Mouse (Mus musculus) midbrain, postnatal 0 days (tissue): ENCODE data around the gene Mfsd13b. TPM values are rescaled to one million over a fixed set of nuclear protein-coding genes. Genes with fewer than 3 reads are reported as not detected.

Experiments used
- ATAC-seq: fragments of 200-750 bp; cut with Nextera tagmentation; 2 replicates; pipeline ENCODE4 v1.8.0; 2017; ENCODE audit warnings: moderate number of reproducible peaks, mild to moderate bottlenecking, moderate TSS enrichment, moderate library complexity; ENCODE audit not compliant: low FRiP score
- DNase-seq: peaks from one replicate; pipeline ENCODE4 v3.0.0-alpha.2; 2015; ENCODE audit warnings: low spot score
- H3K27ac ChIP-seq: fragments of 300-500 bp; sonication (generic); 2 replicates; pipeline ENCODE4 v1.5.1; 2014; ENCODE audit warnings: low read depth, mild to moderate bottlenecking, low read length, mixed read lengths
- H3K27me3 ChIP-seq: fragments of 300-500 bp; sonication (generic); 2 replicates; pipeline ENCODE4 v1.6.1; 2014; ENCODE audit warnings: low read length, control low read depth, mixed read lengths; ENCODE audit not compliant: insufficient read depth
- H3K36me3 ChIP-seq: fragments of 300-500 bp; sonication (generic); 2 replicates; pipeline ENCODE4 v1.6.1; 2014; ENCODE audit warnings: low read length, control low read depth, mixed read lengths; ENCODE audit not compliant: insufficient read depth
- H3K4me1 ChIP-seq: fragments of 300-500 bp; sonication (generic); 2 replicates; pipeline ENCODE4 v1.6.1; 2014; ENCODE audit warnings: mild to moderate bottlenecking, control low read depth, antibody characterized with exemption, low read length, mixed read lengths; ENCODE audit not compliant: insufficient read depth
- H3K4me2 ChIP-seq: fragments of 300-500 bp; sonication (generic); 2 replicates; pipeline ENCODE4 v1.6.1; 2014; ENCODE audit warnings: low read depth, mild to moderate bottlenecking, low read length, mixed read lengths; ENCODE audit not compliant: poor library complexity, severe bottlenecking
- H3K4me3 ChIP-seq: fragments of 300-500 bp; sonication (generic); 2 replicates; pipeline ENCODE4 v1.5.1; 2014; ENCODE audit warnings: low read depth, mild to moderate bottlenecking, low read length, moderate library complexity
- H3K9ac ChIP-seq: fragments of 300-500 bp; sonication (generic); replicated peaks from 2 replicates; pipeline ENCODE4 v1.6.1; 2014; ENCODE audit warnings: mild to moderate bottlenecking, low read length, moderate library complexity, mixed read lengths; ENCODE audit not compliant: poor library complexity, severe bottlenecking
- H3K9me3 ChIP-seq: fragments of 300-500 bp; sonication (generic); 2 replicates; pipeline ENCODE4 v1.6.1; 2016; ENCODE audit warnings: low read length, control low read depth
- CTCF ChIP-seq: IDR thresholded peaks from 2 replicates; pipeline ENCODE4 v1.5.1; 2016; ENCODE audit warnings: antibody characterized with exemption, mild to moderate bottlenecking
- WGBS: fragments of 180-500 bp; shearing (Covaris S2); extraction: QIAGEN DNeasy Blood & Tissue Kit; methylation state at CpG from one replicate; pipeline ENCODE4 v1.1.7; 2014; 5-methylcytosine and 5-hydroxymethylcytosine counted together
- polyA plus RNA-seq: library from polyadenylated mRNA; unstranded; fragments of >200 nt; fragmentation: Nextera tagmentation; extraction: Ambion mirVana; gene quantifications from 2 replicates; pipeline ENCODE4 v1.2.1, GENCODE M21; 2015
- total RNA-seq: library from RNA; depleted of rRNA; stranded (reverse); fragments of >200 nt; gene quantifications from 2 replicates; pipeline ENCODE4 v1.2.3, GENCODE M21; 2014

Mfsd13b gene
- total and polyA plus RNA-seq, 2 experiments from 2014 or later: 0.26 TPM; not detected in 1

- no peak overlapping the region for H3K4me3 ChIP-seq
- H3K9me3 ChIP-seq: no peaks in the 10 kb centered on the region
- H3K9ac ChIP-seq: no peak overlapping the region
- peaks cover 4% of the 10 kb centered on the region; the same call in 1 of the 2 replicates for H3K4me1 ChIP-seq
- DNase-seq (no peak), ATAC-seq (no peak)
- H3K27ac ChIP-seq: no peak overlapping the region
- H3K27me3 ChIP-seq: no peaks in the 10 kb centered on the region
- 76% methylated on average over 1 of the region's 1 CpGs for WGBS
- H3K4me2 ChIP-seq: no peak overlapping the region
- H3K36me3 ChIP-seq: no peaks in the 10 kb centered on the region
- no peak for TF ChIP-seq CTCF
Measured at GRCm38 (mm10) chr7:121041989-121042388, 59.7 kb downstream of the Mfsd13b start.

DNA sequence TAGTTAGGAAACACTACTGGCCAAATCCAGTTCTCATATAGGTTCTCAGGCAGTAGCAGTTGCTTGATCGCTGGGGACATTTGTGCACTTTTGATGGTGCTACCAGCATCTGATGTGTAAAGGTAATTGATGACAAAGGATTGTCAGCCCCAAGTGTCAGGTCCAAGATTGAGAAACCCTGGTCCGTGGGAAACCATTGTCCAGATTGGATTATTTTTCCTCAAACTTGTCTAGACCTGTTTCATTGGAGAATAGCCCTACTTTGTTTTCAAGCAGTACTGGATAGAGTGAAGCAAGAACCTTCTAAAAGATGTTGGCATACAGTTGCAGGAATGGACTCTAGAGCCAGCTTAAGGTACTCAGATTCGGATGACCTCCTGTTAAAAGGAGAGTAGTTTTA lies 60.7 kb downstream of the Mfsd13b start:
- Histone ChIP-seq H3K9ac (no peak overlapping the region), H3K27me3 (no peaks in the 10 kb centered on the region), H3K9me3 (no peaks in the 10 kb centered on the region), H3K4me2 (no peak overlapping the region), H3K4me1 (no peaks in the 10 kb centered on the region), H3K36me3 (no peaks in the 10 kb centered on the region), H3K27ac (no peak overlapping the region), H3K4me3 (no peak overlapping the region)
- TF ChIP-seq CTCF: no peak
- DNase-seq (no peak), ATAC-seq (no peak)
- 95% methylated on average over 3 of the region's 3 CpGs for WGBS

DNA sequence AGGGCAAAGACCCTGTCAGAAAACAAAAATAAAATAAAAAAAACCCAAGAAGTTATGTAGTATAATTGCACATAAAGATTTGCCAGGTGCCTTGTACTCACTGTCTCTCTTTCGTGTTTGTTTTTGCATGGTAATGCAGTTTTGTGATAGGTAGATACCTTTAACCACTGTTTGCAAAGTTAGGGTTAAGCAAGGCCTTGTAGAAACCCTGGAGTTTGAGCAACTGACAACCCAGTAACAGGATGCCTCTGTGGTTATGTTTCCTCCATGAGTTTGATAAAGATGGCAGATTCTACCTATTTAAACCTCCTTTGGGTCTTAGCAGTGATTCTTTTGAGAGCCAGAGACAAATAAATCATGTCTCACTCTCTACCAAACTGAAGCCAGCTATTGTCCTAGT lies 61.2 kb downstream of the Mfsd13b start:
- no peak overlapping the region for H3K4me2 ChIP-seq
- no peaks in the 10 kb centered on the region for H3K27me3 ChIP-seq
- H3K9ac ChIP-seq: no peak overlapping the region
- H3K27ac ChIP-seq: no peak overlapping the region
- no peaks in the 10 kb centered on the region for H3K4me1 ChIP-seq
- ATAC-seq (no peak), DNase-seq (no peak)
- no peaks in the 10 kb centered on the region for H3K36me3 ChIP-seq
- TF ChIP-seq CTCF: no peak
- H3K9me3 ChIP-seq: no peaks in the 10 kb centered on the region
- H3K4me3 ChIP-seq: no peak overlapping the region
- 95% methylated on average over 1 of the region's 1 CpGs for WGBS

DNA sequence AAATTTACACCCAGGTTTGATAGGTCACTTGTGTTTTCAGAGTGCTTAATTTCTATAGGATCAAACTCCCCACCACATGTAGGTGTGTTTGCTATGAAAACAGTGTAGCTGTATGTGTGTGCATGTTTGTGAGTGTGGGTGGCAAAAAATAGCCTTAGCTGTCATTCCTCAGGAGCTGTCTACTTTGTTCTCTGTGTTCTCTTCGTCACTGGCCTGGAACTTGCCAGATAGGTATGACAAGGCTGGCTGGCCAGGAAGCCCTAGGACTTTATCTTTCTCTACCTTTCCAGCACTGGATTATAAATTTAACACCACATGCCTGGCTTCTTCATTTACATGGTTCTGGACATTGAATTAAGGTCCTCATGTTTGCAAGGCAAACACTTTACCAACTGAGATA lies 61.9 kb downstream of the Mfsd13b start:
- no peaks in the 10 kb centered on the region for H3K36me3 ChIP-seq
- H3K9me3 ChIP-seq: no peaks in the 10 kb centered on the region
- no peak overlapping the region for H3K4me3 ChIP-seq
- H3K4me1 ChIP-seq: no peaks in the 10 kb centered on the region
- no peak for ATAC-seq
- WGBS: 90% methylated on average over 1 of the region's 1 CpGs
- no peak for DNase-seq
- H3K27ac ChIP-seq: no peak overlapping the region
- H3K27me3 ChIP-seq: no peaks in the 10 kb centered on the region
- no peak for TF ChIP-seq CTCF
- H3K4me2 ChIP-seq: no peak overlapping the region
- no peak overlapping the region for H3K9ac ChIP-seq

GRCm38 (mm10) chr7:121045671-121046453 lies 63.6 kb downstream of the Mfsd13b start:
- Histone ChIP-seq H3K36me3 (no peaks in the 10 kb centered on the region), H3K27ac (no peak overlapping the region), H3K9me3 (no peaks in the 10 kb centered on the region), H3K4me3 (no peak overlapping the region), H3K9ac (no peak overlapping the region), H3K4me2 (no peak overlapping the region), H3K4me1 (no peaks in the 10 kb centered on the region), H3K27me3 (no peaks in the 10 kb centered on the region)
- ATAC-seq (no peak), DNase-seq (no peak)
- WGBS: 95% methylated on average over 6 of the region's 6 CpGs
- TF ChIP-seq CTCF: no peak

- Histone ChIP-seq H3K4me3 (no peak overlapping the region), H3K9me3 (no peaks in the 10 kb centered on the region), H3K27ac (no peak overlapping the region), H3K36me3 (peaks cover 8% of the 10 kb centered on the region; the same call in 1 of the 2 replicates), H3K9ac (no peak overlapping the region), H3K4me2 (no peak overlapping the region), H3K27me3 (no peaks in the 10 kb centered on the region), H3K4me1 (no peaks in the 10 kb centered on the region)
- TF ChIP-seq CTCF: no peak
- 95% methylated on average over 2 of the region's 2 CpGs for WGBS
- DNase-seq (no peak), ATAC-seq (no peak)
Measured at GRCm38 (mm10) chr7:121047624-121048023, 65.3 kb downstream of the Mfsd13b start.
